Mouse (Mus musculus): Measurements from ENCODE around the gene Sh3glb2. TPM values are rescaled to one million over a fixed set of nuclear protein-coding genes. Genes with fewer than 3 reads are reported as not detected.
A peak's percentile ranks its signal among the peaks of the same experiment; 100 is the strongest.

Sh3glb2 gene
- total RNA-seq (2021) = 100 to 1,000 TPM; 295 to 306 TPM
- long read RNA-seq, experiment 1, transcript Sh3glb2-201 (11 exons, 1,810 nt) = major isoform, 9 of 550 reads
- long read RNA-seq, experiment 1, partial matches to known transcripts = 58 of 550 reads
- long read RNA-seq, experiment 1, other reads (novel, unspliced or antisense) = 477 of 550 reads
- long read RNA-seq, experiment 2, transcript Sh3glb2-201 (11 exons, 1,810 nt) = major isoform, 9 of 413 reads
- long read RNA-seq, experiment 2, partial matches to known transcripts = 35 of 413 reads
- long read RNA-seq, experiment 2, other reads (novel, unspliced or antisense) = 366 of 413 reads

- peak; percentile 79 to 86 for DNase-seq (ENCODE audit: low spot score in 2 of 2)
These were observed at the start of gene Sh3glb2 for GRCm38 (mm10) chr2:30358533-30359531. Gene Sh3glb2 (minus strand): TSS chr2:30359337.

GRCm38 (mm10) chr2:30408452-30409100 is 49.4 kb upstream of the Sh3glb2 start:
- DNase-seq (ENCODE audit: low spot score in 2 of 2) = no peak

GRCm38 (mm10) chr2:30407778-30408177 is 48.6 kb upstream of the Sh3glb2 start:
- no peak for DNase-seq (ENCODE audit: low spot score in 2 of 2)

DNA sequence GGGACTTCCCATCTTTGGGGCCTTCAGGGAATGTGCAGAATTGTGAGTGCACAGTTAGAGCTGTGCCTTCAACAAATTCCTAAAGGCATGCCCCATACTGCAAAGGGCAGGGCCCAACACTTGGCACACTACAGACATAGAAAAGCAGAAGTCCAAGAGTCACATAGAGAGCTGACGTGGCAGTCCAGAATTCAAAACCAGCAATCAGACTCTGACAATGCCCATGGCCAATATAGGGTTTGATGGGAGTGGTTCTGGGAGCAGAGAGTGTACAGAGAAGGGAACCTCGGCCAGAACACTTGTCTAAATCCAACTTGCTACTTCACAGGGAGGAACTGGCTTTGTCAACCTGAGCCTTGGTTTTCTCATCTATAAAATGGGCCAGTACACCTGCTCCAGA is 48.1 kb upstream of the Sh3glb2 start:
- DNase-seq (ENCODE audit: low spot score in 2 of 2) = no peak

DNA sequence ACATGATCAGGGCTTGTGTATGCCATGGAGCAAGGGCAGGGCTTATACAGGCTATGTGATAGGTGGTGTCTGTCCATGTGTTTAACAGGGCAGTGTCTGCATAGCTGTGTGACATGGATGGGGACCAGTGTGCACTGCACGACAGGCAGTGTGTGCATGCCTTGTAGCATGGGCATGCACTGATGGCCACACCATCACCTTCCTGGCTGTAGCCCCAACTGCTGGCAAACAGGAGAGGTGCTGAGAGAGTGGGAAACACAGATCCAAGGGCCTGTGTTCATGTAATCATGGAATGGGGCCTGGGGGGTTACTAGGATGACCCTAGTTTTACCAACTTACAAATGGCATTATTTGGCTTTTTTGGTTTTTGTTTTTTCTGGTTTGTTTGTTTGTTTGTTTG is 44.7 kb upstream of the Sh3glb2 start:
- DNase-seq (ENCODE audit: low spot score in 2 of 2) = no peak

- DNase-seq (ENCODE audit: low spot score in 2 of 2) = no peak
These were observed 43.7 kb upstream of the Sh3glb2 start for GRCm38 (mm10) chr2:30402843-30403242.

DNA sequence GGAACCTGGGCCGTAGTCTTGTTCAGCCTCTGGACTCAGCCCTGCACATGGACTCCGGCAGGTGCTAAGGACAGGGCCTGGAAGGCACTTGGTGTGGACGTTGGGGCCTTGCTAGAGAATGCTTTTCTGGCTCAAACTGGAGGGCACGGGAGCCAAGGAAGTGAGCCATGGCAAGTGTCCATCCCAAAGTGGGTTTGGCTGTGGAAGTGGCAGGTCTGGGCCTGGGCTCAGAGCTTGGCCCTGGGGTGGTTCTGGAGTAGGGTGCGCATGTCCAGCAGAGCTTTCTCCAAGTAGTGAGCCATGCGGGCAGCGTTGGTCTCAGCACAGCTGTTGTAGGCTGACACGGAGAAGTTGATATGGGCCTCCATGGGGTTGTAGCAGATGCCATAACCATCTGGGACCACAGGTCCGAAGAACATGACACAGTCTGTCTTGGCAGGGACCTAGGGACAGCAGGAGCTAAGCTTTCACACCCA is 43.3 kb upstream of the Sh3glb2 start:
- DNase-seq (ENCODE audit: low spot score in 2 of 2) = no peak

GRCm38 (mm10) chr2:30401581-30401980 is 42.4 kb upstream of the Sh3glb2 start:
- DNase-seq (ENCODE audit: low spot score in 2 of 2) = no peak

- no peak for DNase-seq (ENCODE audit: low spot score in 2 of 2)
These were observed 40.3 kb upstream of the Sh3glb2 start for GRCm38 (mm10) chr2:30399191-30400171.

DNA sequence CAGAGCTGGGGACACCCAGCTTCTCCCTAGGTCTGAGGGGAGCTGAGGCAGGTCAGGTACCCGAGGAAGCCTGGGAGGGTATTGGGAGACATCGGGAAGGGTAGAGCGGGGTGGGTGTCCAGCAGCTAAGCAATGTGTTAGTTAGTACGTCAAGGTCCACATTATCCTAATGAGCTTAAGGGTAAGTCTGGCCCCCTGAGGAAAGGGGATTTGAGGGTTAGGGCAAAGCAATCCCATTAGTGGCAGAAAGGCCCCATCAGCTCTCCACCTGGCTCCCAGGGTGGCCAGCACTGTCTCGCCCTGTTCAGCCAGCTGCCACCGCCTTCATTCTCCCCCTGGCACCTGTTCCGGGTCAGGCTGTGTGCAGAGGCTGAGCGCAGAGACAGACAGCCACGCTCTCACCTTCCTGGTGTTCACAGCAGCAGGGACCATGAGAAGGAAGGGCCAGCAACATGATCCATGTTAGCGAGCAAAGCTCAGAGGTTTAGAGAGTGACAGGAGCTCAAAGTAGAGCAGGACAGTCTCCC is 38.9 kb upstream of the Sh3glb2 start:
- DNase-seq (ENCODE audit: low spot score in 2 of 2) = no peak

GRCm38 (mm10) chr2:30396246-30396645 is 37.1 kb upstream of the Sh3glb2 start:
- no peak for DNase-seq (ENCODE audit: low spot score in 2 of 2)

- DNase-seq (ENCODE audit: low spot score in 2 of 2) = no peak
These were observed 36.6 kb upstream of the Sh3glb2 start for GRCm38 (mm10) chr2:30395757-30396156.

DNA sequence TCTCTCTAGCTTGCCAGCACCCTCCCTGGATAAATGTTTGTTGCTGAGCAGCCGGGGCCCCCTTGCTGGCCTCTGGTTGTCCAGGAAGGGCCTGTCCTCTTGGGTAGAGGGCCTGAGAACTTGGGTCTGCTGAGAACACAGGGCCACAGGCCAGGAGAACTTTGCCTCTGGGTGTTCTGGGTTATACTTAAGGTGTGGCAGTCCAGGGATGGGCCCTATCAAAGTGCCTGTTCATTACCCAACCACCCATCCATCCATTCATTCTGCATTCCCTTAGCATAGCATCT is 34.2 kb upstream of the Sh3glb2 start:
- DNase-seq (ENCODE audit: low spot score in 2 of 2) = no peak

GRCm38 (mm10) chr2:30392577-30393369 is 33.6 kb upstream of the Sh3glb2 start:
- peak; percentile 48 to 70 for DNase-seq (ENCODE audit: low spot score in 2 of 2)

DNA sequence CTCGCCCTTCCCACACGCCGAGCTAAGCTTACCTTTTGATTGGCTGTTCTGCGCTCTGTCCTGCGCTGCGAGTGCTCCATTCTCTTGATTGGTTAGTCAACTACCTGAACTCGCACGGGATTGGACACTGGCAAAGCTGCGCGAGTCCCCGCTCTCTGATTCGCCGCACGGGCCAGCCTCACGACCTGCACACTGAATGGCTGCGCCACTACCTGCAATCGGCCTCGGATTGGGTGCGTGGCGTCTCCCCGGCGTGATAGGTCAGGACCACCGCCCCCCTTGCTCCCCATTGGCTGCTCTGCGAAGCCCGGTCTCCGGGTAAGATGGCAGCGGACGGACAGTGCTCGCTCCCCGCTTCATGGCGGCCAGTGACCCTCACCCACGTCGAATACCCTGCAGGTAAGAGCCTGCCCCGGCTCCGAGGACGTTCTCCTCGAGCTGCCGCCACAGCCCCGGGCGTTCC is 33.0 kb upstream of the Sh3glb2 start, which contains the start of gene Dolpp1:
Gene Dolpp1, plus strand, starts transcription at position 141 of the 463 bp plus-strand sequence.
- peak; percentile 95 to 98 for DNase-seq (ENCODE audit: low spot score in 2 of 2)

GRCm38 (mm10) chr2:30389000-30389399 is 29.9 kb upstream of the Sh3glb2 start:
- DNase-seq (ENCODE audit: low spot score in 2 of 2) = no peak

DNA sequence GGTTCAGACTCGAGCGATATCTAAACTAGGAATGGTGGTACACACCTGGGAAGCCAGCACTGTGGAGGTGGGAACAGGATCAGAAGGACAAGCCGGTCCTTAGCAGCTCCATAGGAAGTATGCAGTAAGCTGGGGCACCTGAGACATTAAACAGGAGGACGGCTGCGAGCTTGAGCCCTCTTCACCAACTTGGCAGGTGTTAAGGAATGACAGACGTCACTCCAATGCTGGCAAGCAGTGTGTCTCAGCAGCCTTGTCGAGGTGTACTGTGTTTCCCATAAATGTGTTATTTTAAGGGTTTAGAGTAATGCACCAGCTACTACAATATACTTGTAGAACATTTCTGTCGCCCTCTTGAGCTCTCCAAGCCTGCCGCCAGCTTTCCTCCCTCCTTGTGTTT is 27.8 kb upstream of the Sh3glb2 start:
- DNase-seq (ENCODE audit: low spot score in 2 of 2) = no peak

DNA sequence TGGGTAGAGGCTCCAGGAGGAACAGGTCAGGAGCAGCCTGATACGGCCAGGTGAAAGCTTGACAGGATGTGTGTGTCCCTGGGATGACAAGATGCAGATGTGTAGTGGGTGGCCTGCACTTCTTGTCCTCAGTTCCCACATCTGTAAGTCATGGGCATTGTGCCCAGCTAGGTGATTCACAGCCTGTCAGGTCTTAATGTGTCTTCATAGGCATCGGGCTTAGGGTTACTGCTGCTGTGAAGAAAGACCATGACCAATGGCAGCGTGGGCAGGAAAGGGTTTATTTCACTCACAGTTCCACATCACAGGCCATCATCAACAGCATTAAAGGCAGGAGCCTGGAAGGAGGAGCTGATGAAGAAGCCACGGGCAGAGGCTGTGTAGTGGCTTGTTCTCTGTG is 26.5 kb upstream of the Sh3glb2 start:
- DNase-seq (ENCODE audit: low spot score in 2 of 2) = no peak

- DNase-seq (ENCODE audit: low spot score in 2 of 2) = no peak
These were observed 25.7 kb upstream of the Sh3glb2 start for GRCm38 (mm10) chr2:30384814-30385213.
